Mouse (Mus musculus): Measurements from ENCODE around the gene 1700029H14Rik. TPM values are rescaled to one million over a fixed set of nuclear protein-coding genes. Genes with fewer than 3 reads are reported as not detected.
A peak's percentile ranks its signal among the peaks of the same experiment; 100 is the strongest.

The 1700029H14Rik gene
- not detected in 2 replicates for polyA plus RNA-seq (2015; fragmentation: Nextera tagmentation; extraction: Ambion mirVana)

- Histone ChIP-seq H3K27ac (ENCODE audit: low read depth) (no peak within 1 kb of the TSS), H3K27me3 (ENCODE audit: insufficient read depth, low read length) (no peaks in the 10 kb centered on the region), H3K9ac (replicated peaks) (no peak within 1 kb of the TSS), H3K4me2 (ENCODE audit: low read depth, low read length) (no peak within 1 kb of the TSS), H3K4me3 (ENCODE audit: low read depth, low read length) (no peak within 1 kb of the TSS), H3K36me3 (replicated peaks; ENCODE audit: insufficient read depth, low read length) (no peaks in the 10 kb centered on the region), H3K4me1 (ENCODE audit: insufficient read depth) (no peaks in the 10 kb centered on the region), H3K9me3 (ENCODE audit: low read length) (no peaks in the 10 kb centered on the region)
- no peak for DNase-seq
- 39% methylated on average over 13 of the region's 13 CpGs for WGBS (ENCODE audit: insufficient replicate concordance)
- TF ChIP-seq EP300 (IDR thresholded peaks at IDR 0.05; ENCODE audit: low read depth) (no peak), CTCF (IDR thresholded peaks at IDR 0.05; ENCODE audit: low read depth) (no peak)
- no peak for ATAC-seq
Observed at GRCm38 (mm10) chr8:13562118-13562517, at the start of gene 1700029H14Rik. 1700029H14Rik (minus strand) TSS chr8:13562461.

- Histone ChIP-seq H3K36me3 (replicated peaks; ENCODE audit: insufficient read depth, low read length) (peaks cover 12% of the 10 kb centered on the region; the same call in 1 of the 2 replicates), H3K4me1 (ENCODE audit: insufficient read depth) (no peaks in the 10 kb centered on the region), H3K27ac (ENCODE audit: low read depth) (no peak overlapping the region), H3K9me3 (ENCODE audit: low read length) (no peaks in the 10 kb centered on the region), H3K4me2 (ENCODE audit: low read depth, low read length) (no peak overlapping the region), H3K9ac (replicated peaks) (no peak overlapping the region), H3K4me3 (ENCODE audit: low read depth, low read length) (no peak overlapping the region), H3K27me3 (ENCODE audit: insufficient read depth, low read length) (no peaks in the 10 kb centered on the region)
- ATAC-seq (no peak), DNase-seq (no peak)
- 88% methylated on average over 12 of the region's 12 CpGs for WGBS (ENCODE audit: insufficient replicate concordance)
- TF ChIP-seq CTCF (IDR thresholded peaks at IDR 0.05; ENCODE audit: low read depth), result no peak
- no peak for TF ChIP-seq EP300 (IDR thresholded peaks at IDR 0.05; ENCODE audit: low read depth)
Observed at GRCm38 (mm10) chr8:13611702-13612101, 49.4 kb upstream of the 1700029H14Rik start.

- Histone ChIP-seq H3K4me3 (ENCODE audit: low read depth, low read length) (no peak overlapping the region), H3K4me2 (ENCODE audit: low read depth, low read length) (no peak overlapping the region), H3K9ac (replicated peaks) (no peak overlapping the region), H3K9me3 (ENCODE audit: low read length) (no peaks in the 10 kb centered on the region), H3K27me3 (ENCODE audit: insufficient read depth, low read length) (no peaks in the 10 kb centered on the region), H3K36me3 (replicated peaks; ENCODE audit: insufficient read depth, low read length) (peaks cover 10% of the 10 kb centered on the region; the same call in 1 of the 2 replicates), H3K27ac (ENCODE audit: low read depth) (no peak overlapping the region), H3K4me1 (ENCODE audit: insufficient read depth) (no peaks in the 10 kb centered on the region)
- WGBS (ENCODE audit: insufficient replicate concordance), result 51% methylated on average over 5 of the region's 5 CpGs
- TF ChIP-seq CTCF (IDR thresholded peaks at IDR 0.05; ENCODE audit: low read depth) (no peak), EP300 (IDR thresholded peaks at IDR 0.05; ENCODE audit: low read depth) (no peak)
- DNase-seq, result no peak
- ATAC-seq, result no peak
Observed at GRCm38 (mm10) chr8:13609971-13610370, 47.7 kb upstream of the 1700029H14Rik start.

GRCm38 (mm10) chr8:13608946-13609345 is 46.7 kb upstream of the 1700029H14Rik start:
- Histone ChIP-seq H3K9ac (replicated peaks) (no peak overlapping the region), H3K27me3 (ENCODE audit: insufficient read depth, low read length) (no peaks in the 10 kb centered on the region), H3K27ac (ENCODE audit: low read depth) (no peak overlapping the region), H3K4me3 (ENCODE audit: low read depth, low read length) (no peak overlapping the region), H3K9me3 (ENCODE audit: low read length) (no peaks in the 10 kb centered on the region), H3K4me2 (ENCODE audit: low read depth, low read length) (no peak overlapping the region), H3K36me3 (replicated peaks; ENCODE audit: insufficient read depth, low read length) (peaks cover 11% of the 10 kb centered on the region; the same call in 1 of the 2 replicates), H3K4me1 (ENCODE audit: insufficient read depth) (no peaks in the 10 kb centered on the region)
- TF ChIP-seq EP300 (IDR thresholded peaks at IDR 0.05; ENCODE audit: low read depth) (no peak), CTCF (IDR thresholded peaks at IDR 0.05; ENCODE audit: low read depth) (no peak)
- ATAC-seq (no peak), DNase-seq (no peak)
- 82% methylated on average over 6 of the region's 6 CpGs for WGBS (ENCODE audit: insufficient replicate concordance)

GRCm38 (mm10) chr8:13605920-13606480 is 43.7 kb upstream of the 1700029H14Rik start:
- no peaks in the 10 kb centered on the region for H3K27me3 ChIP-seq (ENCODE audit: insufficient read depth, low read length)
- WGBS (ENCODE audit: insufficient replicate concordance), result 55% methylated on average over 7 of the region's 7 CpGs
- DNase-seq, result no peak
- peaks cover 2% of the 10 kb centered on the region; the same call in 1 of the 2 replicates for H3K36me3 ChIP-seq (replicated peaks; ENCODE audit: insufficient read depth, low read length)
- no peak overlapping the region for H3K9ac ChIP-seq (replicated peaks)
- H3K27ac ChIP-seq (ENCODE audit: low read depth), result no peak overlapping the region
- H3K9me3 ChIP-seq (ENCODE audit: low read length), result no peaks in the 10 kb centered on the region
- ATAC-seq, result no peak
- TF ChIP-seq CTCF (IDR thresholded peaks at IDR 0.05; ENCODE audit: low read depth) (no peak), EP300 (IDR thresholded peaks at IDR 0.05; ENCODE audit: low read depth) (no peak)
- H3K4me1 ChIP-seq (ENCODE audit: insufficient read depth), result no peaks in the 10 kb centered on the region
- H3K4me3 ChIP-seq (ENCODE audit: low read depth, low read length), result no peak overlapping the region
- no peak overlapping the region for H3K4me2 ChIP-seq (ENCODE audit: low read depth, low read length)

- Histone ChIP-seq H3K4me3 (ENCODE audit: low read depth, low read length) (no peak overlapping the region), H3K9me3 (ENCODE audit: low read length) (no peaks in the 10 kb centered on the region), H3K9ac (replicated peaks) (no peak overlapping the region), H3K4me2 (ENCODE audit: low read depth, low read length) (no peak overlapping the region), H3K36me3 (replicated peaks; ENCODE audit: insufficient read depth, low read length) (peaks cover 2% of the 10 kb centered on the region; the same call in 1 of the 2 replicates), H3K27me3 (ENCODE audit: insufficient read depth, low read length) (no peaks in the 10 kb centered on the region), H3K27ac (ENCODE audit: low read depth) (no peak overlapping the region), H3K4me1 (ENCODE audit: insufficient read depth) (peaks cover 16% of the 10 kb centered on the region)
- DNase-seq (peak; percentile 66), ATAC-seq (no peak)
- peak; percentile 67 for TF ChIP-seq CTCF (IDR thresholded peaks at IDR 0.05; ENCODE audit: low read depth)
- no peak for TF ChIP-seq EP300 (IDR thresholded peaks at IDR 0.05; ENCODE audit: low read depth)
- 65% methylated on average over 8 of the region's 8 CpGs for WGBS (ENCODE audit: insufficient replicate concordance)
Observed at GRCm38 (mm10) chr8:13602621-13603020, 40.4 kb upstream of the 1700029H14Rik start.

Data from liver, postnatal 0 days (tissue).